Mouse (Mus musculus) cerebellum, adult 18-20 months (tissue): ENCODE measurements around the gene Npas2.

ENCODE experiments used
- DNase-seq, 2 experiments: peaks; one replicate each; pipeline ENCODE4 v3.0.0; 2021

Npas2 gene

DNA sequence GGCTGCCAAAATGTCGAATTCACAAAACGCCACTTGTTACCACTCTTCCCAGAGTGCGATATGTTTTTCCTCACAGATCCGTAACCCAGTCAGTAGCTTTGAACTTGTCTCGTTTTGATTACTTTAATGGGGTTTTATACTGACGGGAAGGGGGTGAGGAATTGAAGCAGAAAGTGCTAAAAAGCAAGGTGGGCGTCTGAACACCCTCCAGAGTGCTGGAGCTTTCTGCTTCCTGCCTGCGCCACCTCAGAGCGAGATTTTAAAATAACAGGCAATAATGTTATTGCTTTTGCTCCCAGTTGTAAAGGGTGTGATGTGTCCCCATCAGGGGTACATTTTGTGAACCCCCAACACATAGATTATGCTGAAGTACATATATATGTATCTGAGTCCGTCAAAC, 145.3 kb downstream of the Npas2 start:
- DNase-seq, result no peak

DNA sequence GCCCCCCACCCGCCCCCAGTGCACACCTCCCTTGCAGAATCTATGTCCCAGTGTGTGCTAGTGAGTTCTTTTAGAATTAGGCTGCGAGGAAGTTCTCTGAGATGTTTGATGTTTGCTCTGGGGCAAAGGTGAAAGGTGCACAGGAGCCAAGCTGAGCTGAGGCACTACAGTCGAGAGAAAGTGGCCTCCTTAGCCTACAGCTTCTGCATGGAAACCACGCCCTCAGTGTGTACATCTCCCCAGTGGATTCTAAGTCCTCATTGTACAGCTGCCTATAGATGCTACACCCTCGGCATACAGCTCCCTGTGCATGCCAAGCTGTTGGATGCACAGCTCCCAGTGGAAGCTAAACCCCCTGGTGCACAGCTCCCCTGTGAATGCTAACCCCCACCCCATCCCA, 145.9 kb downstream of the Npas2 start:
- no peak for DNase-seq

DNA sequence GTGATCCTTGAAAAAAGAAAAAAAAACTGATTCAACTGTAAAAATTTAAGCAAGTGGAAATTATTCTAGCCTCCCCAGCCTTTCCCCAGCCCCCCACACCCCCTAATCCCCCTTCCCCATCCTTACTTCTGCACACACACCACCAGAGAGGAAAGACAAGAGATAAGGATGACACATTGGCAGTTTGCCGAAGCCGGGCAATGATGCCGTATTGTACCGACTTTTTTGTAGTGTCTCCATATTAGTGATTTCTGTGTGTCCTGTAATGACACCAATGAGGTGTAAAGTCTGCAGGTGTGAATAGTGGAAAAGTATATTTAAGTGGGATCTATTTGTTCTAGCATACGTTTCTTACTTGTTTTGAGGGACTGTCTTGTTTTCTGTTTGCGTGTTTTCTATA, 146.6 kb downstream of the Npas2 start:
- DNase-seq, result no peak

DNA sequence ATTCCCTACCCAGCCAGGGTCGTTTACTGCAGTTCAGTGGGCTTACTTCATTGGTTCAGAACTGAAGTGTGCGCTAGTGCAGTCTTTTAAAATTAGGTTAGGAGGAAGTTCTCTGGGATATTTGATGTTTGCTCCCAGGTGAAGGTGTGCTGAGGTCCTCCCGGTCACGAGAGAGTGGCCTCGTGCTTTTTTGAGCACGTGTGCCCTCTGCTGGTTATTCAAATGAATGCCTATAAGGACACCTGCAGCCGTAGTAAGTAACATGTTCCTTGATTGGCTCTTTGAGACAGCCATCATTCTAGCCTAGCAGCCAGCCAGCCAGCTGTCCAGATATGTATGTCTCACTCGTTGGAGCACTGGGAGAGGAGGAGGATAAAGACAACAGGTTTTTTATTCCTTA, 147.1 kb downstream of the Npas2 start:
- peak; percentile 65 to 70 for DNase-seq

DNA sequence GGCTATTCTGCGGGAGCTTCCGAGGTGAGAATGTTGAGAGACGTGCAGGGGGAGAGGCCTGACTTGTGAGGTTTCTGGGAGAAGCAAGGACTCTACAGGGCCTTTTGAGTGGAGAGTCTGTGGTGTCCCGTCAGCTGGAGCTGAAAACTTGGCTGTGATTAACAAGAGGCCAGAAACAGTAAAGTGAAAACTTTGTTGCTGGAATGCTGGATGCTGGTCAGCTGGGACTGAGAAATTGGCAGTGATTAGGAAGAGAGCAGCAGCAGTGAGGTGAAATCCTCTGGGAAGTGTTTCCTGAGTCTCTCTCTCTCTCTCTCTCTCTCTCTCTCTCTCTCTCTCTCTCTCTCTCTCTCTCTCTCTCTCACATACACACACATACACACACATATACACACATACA, 148.3 kb downstream of the Npas2 start:
- DNase-seq, result no peak

DNA sequence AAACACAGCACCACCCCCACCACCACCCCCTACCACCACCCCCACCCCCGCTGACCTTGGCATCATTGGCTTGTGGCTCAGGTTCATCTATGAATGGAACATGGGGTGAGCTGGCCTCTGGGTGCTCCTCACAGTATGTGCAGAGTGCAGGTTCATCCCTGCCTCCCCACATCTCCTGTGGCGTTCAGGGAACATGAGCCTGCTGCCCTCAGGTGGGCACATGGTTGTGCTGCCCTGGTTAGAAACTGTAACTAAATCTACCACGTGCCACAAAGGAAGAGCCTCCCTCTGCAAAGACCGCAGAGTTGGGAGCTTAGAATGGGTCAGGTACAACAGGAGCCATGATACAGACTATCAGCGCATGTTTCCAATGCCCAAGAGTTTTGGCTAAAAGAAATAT, 149.7 kb downstream of the Npas2 start:
- DNase-seq, result no peak

DNA sequence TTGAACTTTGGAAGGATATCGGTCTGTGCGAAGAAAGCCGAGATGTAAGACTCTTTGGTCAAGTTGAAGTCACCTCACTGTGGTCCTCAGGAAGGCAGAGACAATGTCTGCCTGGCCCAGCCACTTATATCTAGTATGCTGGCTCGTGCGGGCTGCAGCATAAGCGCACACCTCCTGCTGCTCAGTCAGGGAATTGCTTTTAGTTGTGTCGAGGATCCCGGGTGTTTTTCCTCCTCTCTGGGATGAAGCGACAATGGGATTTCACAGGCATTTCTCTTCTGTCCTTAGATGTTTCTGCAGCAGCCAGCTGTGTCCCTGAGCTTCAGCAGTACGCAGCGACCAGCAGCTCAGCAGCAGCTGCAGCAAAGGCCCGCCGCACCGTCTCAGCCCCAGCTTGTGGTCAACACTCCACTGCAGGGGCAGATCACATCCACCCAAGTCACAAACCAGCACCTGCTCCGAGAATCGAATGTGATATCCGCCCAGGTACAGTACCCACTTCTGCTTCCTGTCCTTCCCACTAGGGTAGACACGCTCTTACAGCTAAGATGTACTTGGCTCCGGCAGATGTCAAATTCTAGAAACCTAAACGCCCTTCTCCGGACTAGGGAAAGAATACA, 151.6 kb downstream of the Npas2 start:
- no peak for DNase-seq

DNA sequence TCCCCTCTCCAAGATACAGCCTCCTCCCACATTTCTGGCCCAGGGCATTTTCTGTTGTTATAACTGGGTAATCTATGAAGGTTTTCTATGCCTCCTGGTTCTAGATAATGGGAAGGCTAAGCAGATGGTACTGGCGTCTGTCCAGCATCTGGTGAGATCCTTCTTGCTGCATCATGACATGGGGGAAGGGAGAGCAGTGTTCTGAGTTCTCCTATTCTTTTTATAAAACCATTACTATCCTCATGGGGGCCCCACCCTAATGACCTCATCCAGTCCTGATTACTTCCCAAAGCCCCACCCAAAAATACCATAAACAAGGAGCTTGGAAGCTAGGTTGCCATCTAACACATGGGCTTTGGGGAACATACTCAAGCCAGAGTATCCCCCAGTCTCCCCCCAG, 155.5 kb downstream of the Npas2 start:
- peak; percentile 61 to 65 for DNase-seq

DNA sequence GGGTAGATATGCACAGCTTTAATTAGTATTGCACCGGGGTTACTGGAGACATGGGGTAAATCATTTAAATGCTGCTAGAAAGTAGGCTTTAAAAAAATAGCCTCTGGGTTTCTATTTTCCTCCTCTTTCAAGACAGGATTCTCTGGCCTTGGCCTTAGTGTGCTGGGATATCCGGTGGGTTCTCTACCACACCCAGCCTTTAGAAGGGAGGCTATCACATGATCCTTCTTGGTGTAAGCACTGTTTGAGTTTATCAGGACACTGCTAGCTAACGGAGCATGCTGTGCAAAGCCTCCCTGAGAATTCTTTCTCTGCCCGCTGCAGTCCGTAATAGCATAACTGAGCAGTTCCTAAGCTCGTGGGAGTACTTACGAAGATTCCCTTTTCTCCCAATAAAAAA, 155.9 kb downstream of the Npas2 start:
- DNase-seq, result no peak

DNA sequence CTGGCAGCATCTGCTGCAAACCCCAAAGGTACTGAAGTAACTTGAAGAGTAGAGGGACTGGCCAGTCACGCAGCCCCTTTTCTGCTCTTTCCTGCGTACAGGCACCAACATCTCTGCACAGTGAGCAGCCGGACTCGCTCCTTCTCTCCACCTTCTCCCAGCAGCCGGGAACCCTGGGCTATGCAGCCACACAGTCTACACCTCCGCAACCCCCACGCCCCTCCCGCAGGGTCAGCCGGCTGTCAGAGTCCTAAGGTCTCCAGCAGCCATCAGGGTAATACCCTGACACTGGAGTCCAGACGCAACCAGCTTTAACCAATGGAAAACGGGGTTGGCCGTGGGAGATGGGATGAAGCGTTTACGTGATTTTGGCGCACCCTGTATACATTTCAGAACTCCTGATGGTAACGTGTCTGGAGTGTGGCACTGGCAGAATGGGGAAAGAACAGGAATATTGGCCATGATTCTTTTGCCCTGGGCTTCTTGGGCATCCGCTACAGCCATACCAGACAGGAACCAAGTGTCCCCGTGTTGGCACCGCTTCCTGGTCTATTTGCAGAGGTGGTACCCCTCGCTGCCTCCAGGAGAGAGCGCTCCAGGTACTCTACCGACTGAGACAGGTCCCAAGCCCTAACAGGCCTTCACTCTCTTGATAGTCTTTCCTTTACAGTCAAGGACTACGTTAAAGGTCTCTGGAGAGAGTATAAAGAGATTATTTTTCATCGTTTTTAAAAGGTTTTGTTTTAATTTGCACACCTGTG, 168.4 kb downstream of the Npas2 start:
- no peak for DNase-seq

DNA sequence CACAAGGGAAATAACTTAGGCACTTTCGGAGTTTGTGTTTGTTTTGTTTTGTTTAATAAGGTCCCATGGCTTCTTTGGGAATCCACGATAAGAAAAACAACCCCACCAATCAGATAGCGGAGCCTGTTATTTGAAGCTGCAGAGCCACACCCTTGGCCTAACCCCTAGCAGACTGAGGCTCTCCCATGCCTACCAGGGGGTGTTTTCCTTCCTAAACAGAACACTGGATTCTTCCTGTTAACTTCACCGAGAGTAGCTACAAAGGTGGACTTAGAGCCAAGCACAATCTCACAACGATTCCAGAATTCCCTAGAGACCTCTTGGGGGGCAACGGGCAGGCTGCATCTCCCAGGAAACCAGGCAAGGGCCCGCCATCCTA, 169.0 kb downstream of the Npas2 start:
- DNase-seq, result no peak

DNA sequence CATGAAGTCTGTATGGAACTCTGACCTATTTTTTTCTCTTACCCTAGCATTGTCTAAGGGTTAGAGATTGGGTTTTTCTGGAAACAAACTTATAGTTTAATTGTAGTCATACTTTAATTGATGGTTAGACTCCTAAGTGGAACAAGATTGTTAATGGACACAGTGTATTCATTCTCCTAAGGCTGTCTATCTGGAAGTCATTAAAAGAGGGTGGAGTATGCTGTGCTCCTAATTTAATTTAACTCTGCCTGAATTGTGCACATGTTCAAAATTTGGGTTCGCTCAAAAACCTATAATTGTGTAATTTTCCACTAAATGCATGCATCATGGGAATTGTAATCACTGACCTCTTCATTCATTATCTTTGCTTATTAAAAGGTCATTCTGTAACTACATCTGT, 172.0 kb downstream of the Npas2 start:
- no peak for DNase-seq

DNA sequence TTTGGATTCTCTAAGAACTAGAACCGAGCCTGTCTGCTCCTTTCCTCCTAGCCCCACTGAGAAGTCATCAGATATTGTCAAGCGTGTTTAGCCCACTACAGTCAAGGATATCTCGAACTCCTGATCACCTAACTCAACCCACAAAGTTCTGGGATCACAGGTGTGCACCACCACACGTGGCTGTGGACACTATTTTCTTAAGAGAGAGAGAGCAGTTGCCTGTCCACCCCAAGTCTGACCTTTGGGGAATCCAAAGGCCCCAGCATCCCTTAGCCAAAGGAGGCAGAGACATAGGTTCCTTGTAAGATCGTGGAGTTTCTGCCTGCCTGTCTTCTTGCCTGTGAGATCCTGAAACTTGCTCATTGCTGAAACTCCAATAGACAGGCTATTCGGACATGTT, 173.5 kb downstream of the Npas2 start:
- DNase-seq, result peak in 1 of 2 experiments; percentile 23

DNA sequence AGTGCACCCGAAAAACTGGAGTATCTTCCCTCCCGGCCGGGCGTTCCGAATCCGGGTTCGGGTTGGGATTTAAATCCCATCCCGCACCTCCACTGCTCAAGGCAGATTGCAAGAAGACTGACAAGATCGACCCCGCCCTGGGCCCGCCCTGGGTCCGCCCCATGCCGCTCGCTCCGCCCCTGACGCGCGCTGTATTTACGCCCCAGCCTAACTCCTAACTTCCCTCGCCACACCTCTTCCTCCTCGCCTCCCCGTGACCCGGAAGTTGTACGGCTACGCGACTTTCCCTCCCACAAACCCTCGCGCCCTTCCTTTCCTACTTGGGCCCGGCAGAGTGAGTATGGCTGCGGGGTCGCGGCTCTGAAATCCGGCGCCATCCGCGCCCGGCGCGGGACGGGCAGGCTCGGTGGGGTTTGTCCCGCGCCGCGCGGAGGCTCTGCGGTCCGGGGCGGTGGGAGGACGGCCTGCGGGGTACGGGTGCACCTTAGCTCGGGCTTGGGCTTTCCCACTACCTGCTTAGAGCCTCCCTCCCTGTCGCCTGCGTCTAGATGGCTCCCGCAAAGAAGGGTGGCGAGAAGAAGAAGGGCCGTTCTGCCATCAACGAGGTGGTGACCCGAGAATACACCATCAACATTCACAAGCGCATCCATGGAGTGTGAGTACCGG, 174.2 kb downstream of the Npas2 start, which contains the start of gene Rpl31:
Gene Rpl31 (plus strand): TSS at position 242 of the 666 bp plus-strand sequence.
- DNase-seq, result peak; percentile 98 to 99

DNA sequence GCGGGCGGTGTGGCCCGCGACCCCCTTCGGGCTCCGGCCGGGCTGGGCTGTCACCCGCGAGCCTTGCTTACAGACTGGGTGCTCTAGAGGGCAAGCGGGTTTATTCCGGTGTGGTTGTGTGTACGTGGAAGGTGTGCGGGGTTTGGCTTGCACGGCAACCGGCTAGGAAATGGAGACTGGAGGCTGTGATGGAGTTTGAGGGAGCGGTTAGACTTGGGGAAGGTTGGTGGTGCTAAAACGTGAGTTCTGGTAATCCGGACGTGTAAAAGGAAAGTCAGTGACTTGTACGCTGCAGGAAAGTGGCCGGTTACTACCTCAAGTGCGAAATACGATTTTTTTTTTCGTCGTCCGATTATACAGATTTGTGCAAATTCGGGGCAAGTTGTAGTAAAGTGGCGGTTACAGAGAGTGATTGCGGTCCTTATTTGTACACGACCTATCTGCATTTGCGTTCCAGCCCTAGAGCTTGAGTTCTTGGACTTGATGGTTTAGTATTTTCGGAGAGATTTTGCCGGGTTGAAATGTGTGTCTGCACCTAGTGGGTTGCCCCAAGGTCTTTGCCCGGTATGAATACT, 174.8 kb downstream of the Npas2 start:
- no peak for DNase-seq

DNA sequence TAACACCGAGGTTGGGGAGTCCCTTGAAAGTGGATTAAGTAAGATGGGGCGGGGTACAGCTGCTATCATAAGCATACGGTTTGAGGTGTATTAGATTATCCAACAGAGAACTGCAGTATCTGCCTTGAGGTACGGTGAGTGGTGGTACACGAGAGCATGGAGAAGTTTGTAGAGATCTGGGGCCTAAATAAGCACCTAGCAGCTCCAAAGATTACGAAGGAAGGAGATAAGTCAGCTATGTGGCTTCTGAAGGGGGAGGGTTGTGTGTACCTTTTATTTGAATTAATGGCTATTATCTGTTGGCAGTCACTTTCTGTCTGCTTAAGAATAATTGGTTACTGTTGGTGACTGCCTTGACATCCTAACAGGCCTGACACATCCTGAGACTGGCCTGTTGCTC, 176.9 kb downstream of the Npas2 start:
- no peak for DNase-seq

DNA sequence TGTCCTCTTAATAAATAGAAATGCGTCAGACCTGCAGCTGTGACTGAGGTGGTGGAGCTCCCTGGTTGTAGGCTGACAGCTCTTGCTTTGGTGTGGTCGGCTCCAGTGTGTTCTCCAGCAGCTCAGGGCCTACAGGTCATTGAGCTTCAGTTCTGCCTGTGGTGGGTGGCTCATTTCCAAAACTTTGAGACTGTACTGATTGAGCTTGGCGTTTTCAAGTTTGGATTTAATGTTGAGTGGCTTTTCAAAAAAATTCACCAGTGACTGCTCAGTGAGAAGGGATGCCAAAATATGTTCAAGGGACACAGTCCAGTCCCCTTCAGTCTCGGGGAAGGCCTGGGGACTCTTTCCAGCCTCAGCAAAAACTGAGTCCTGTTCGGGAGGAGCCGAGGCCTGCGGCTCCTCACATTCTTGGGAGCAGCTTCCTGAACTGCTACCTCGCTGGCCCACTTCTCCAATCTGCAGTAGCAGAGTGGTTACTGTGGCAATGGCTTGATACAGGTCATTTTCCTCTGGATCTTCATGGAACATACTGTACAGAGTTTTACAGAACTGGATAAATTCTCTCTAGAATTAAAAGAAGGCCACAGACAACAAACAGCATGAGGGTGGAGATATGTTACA, 178.8 kb downstream of the Npas2 start:
- no peak for DNase-seq

DNA sequence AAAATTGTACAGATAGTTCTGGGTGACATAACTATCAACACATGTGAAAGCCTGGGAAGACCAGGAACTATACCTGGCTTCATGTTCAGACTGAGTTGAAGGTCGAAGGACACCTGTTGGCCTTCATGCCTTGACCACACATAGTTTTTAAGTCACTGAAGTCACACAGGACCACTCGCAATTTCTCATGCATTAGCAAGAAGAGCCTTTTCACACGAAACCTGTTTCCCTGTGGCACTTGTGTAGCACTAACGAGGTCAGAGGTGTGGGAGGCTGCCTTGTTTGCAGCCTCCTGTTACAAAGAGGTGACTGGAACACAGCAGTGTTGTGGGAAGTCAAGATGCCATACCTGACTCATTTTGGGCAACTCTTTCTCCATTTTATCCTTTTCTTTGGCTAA, 179.8 kb downstream of the Npas2 start:
- no peak for DNase-seq

DNA sequence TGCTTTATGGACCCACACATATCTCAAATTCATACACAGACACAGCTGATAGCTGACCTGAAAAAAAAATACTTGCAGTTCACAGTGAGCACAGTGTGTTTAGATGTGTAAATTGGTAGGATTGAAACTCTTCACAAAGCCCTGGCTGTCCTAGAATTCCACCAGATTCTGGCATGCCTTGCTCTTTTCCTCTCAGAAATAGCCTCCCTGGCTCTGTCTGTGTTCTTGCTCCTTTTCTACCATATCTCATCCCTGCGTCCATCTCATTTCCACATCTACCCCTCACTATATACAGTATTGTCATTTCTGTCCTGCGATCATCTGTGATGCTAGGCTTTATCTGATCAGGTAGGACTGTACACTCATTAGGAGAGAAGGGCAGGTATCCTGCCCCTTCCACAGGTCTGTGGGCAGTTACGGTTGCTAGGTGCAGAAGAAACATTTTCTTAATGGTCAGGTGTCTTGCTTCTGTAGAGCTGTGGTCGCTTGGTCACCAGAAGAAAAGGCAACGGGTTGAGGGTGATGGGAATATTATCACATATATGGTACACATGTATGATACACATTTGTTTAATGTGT, 180.8 kb downstream of the Npas2 start:
- no peak for DNase-seq

DNA sequence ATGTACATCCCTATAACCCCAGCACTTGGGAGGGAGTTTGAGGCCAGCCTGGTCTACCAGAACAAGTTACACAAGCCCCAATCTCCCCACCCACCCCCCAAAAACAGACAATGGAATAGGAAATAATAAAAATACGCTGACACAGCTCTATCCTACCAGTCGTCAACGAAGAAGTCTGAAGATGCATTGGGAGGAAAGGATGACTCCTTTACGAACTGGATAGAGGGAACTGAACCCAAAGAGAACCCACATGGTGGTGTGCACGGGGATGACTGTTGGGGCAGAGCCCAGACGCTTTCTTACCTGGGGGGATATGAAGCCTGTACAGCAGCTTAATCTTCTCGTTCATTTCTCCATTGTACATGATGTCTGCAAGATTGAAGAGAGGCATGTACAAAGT, 182.6 kb downstream of the Npas2 start:
- no peak for DNase-seq

DNA sequence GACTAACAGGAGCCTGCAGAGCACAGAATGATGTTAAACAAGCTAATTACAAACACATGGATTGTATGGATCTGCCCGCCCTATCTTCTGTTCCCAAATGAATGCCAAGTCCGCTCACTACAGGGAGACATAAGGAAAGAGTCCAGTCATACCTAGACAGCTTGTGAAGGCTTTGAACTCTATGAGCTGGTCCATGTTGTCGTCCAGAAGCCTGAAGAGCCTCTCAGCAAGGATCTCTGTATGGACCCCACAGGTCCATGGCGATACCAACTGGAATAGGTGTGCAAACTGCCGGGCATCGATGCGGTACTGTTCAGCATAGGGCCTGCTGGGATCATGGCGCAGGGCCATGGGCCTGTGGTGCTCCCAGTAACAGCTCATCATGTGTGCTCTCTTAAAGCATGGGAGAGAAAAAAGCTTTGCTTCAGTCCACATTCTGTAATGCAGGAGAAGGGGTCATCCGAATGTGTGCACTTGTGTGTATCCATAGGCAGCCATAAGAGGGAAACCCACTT, 183.3 kb downstream of the Npas2 start:
- DNase-seq, result peak; percentile 43 to 47

DNA sequence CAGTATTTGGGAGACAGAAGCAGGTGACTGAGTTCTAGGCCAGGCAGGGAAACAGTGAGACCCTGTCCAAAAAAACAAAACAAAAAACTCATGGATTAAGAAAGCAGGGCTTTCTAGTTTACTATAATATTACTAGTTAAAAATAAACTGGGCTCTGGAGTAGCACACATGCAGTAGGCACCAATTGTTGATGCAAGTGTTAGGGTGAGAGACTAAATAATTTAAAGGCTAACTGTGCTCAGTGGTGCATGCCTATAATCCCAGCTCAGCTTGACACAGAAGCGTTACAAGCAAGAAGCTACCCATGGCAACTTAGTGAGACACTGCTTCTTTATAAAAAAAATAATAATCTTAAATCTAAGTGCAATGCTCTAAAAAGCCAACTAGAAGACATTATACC, 185.0 kb downstream of the Npas2 start:
- DNase-seq, result no peak

DNA sequence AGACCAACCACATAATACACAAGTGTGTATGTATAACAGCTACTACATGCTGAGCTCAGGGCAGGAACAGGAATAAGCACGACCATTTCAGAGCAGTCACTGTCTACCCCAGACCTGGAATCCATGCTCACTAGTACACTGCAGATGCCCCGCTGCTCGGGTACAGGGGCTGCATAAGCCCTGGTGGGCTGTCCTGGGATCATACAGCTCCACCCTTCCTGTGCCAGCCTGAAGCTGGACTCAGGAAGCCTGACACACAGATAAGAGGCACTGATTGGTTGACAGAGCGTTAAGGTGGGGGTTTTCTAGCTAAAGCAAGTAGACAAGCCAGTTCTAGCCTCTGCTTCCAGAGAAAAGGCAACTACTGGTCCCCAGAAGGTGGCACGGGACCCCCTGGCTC, 185.5 kb downstream of the Npas2 start:
- no peak for DNase-seq
